Mouse (Mus musculus): Measurements from ENCODE around the gene Vwa3b. TPM values are rescaled to one million over a fixed set of nuclear protein-coding genes. Genes with fewer than 3 reads are reported as not detected.

Gene Vwa3b
- polyA plus RNA-seq, 1 experiment = 0.56 TPM

DNA sequence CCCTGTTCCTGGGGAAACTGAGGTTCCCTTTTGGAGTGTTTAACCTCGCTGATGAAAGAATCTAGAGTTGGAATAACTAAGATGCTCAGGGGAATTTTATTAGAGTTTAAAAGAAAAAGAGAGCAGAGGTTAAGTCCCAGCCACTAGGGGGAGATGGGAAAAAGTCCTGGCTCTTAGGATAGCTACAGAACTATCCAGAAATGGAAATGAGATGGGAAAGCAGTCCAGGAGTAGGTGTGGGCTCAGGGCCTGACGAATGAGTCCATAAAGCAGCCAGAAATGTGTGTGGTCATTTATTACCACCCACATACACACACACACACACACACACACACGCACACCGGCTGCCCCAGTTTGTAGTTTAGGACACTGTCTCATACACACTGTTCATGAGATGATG, 168.2 kb downstream of the Vwa3b start:
- Histone ChIP-seq H3K4me3 (replicated peaks; ENCODE audit: insufficient read depth, low read depth, low read length) (no peak overlapping the region), H3K4me1 (ENCODE audit: control insufficient read depth, insufficient read depth, low read length) (no peaks in the 10 kb centered on the region), H3K27ac (ENCODE audit: insufficient read depth, low read length) (no peak overlapping the region), H3K27me3 (ENCODE audit: control insufficient read depth, insufficient read depth, low read length) (no peaks in the 10 kb centered on the region)
- WGBS = 41% methylated on average over 4 of the region's 4 CpGs
- no peak for DNase-seq
- TF ChIP-seq CTCF (IDR thresholded peaks at IDR 0.05; ENCODE audit: borderline replicate concordance, insufficient read depth, low read depth, low read length) (no peak), POLR2A (IDR thresholded peaks at IDR 0.05; ENCODE audit: borderline replicate concordance, insufficient read depth, low read length) (no peak)

DNA sequence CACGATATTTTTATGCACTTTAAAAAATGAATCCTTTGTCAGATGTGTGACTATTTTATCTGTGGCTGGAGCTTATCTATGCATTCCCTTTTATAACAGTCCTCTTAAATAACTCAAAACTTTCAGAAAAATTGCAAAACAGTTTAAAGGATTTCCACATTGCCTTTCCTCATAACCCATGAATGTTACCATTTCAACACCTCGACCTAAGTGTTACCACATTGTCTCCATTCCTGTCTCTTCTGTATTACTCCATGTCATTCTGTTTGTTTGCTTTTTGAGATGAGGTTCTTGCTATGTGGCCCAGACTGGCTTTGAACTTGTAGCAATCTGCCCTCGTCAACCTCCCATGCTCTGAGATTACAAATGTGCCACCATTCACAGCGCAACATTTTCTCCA, 175.0 kb downstream of the Vwa3b start:
- Histone ChIP-seq H3K27me3 (ENCODE audit: control insufficient read depth, insufficient read depth, low read length) (no peaks in the 10 kb centered on the region), H3K4me3 (replicated peaks; ENCODE audit: insufficient read depth, low read depth, low read length) (no peak overlapping the region), H3K4me1 (ENCODE audit: control insufficient read depth, insufficient read depth, low read length) (no peaks in the 10 kb centered on the region), H3K27ac (ENCODE audit: insufficient read depth, low read length) (no peak overlapping the region)
- no peak for DNase-seq
- TF ChIP-seq CTCF (IDR thresholded peaks at IDR 0.05; ENCODE audit: borderline replicate concordance, insufficient read depth, low read depth, low read length) (no peak), POLR2A (IDR thresholded peaks at IDR 0.05; ENCODE audit: borderline replicate concordance, insufficient read depth, low read length) (no peak)
- WGBS = 94% methylated on average over 4 of the region's 4 CpGs

DNA sequence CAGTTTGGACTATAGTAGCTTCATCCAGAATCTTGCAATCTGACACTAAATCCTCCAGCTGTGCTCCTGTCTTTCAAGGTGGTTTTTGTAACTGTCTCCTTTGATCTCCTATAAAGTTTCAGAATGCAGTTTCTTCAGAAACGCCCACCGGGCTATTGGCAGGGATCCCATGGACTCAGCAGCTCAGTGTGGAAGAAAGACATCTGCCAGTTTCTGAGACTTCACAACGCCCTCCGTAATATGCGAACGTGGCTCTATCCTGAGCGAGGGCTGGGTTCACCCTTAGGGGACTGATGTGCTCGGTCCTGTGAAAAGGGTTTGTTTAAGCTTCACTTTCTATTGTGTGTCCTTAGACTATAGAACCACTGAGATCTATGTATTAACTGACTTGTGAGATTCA, 181.3 kb downstream of the Vwa3b start:
- WGBS = 39% methylated on average over 8 of the region's 8 CpGs
- TF ChIP-seq CTCF (IDR thresholded peaks at IDR 0.05; ENCODE audit: borderline replicate concordance, insufficient read depth, low read depth, low read length) = no peak
- no peak for TF ChIP-seq POLR2A (IDR thresholded peaks at IDR 0.05; ENCODE audit: borderline replicate concordance, insufficient read depth, low read length)
- H3K4me3 ChIP-seq (replicated peaks; ENCODE audit: insufficient read depth, low read depth, low read length) = no peak overlapping the region
- no peaks in the 10 kb centered on the region for H3K27me3 ChIP-seq (ENCODE audit: control insufficient read depth, insufficient read depth, low read length)
- no peaks in the 10 kb centered on the region for H3K4me1 ChIP-seq (ENCODE audit: control insufficient read depth, insufficient read depth, low read length)
- no peak for DNase-seq
- H3K27ac ChIP-seq (ENCODE audit: insufficient read depth, low read length) = no peak overlapping the region

DNA sequence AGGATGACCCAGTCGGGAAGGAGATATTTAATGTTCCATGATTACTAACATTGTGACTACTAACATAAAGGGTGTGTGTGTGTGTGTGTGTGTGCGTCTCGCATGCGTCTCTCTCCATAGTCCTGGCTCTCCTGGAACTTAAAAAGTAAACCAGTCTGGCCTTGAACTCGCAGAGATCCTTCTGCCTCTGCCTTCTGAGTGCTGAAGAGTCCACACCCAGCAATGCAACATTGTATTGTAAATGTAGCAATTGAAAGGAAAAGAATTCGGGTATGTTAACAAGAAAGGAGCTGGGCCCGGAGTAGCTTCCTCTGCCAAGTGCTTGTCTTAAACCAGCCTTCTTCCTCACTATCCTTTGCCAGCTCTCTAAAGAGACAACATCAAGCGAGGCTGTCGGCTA, 186.0 kb downstream of the Vwa3b start:
- no peak for DNase-seq
- WGBS = 89% methylated on average over 9 of the region's 9 CpGs
- Histone ChIP-seq H3K27ac (ENCODE audit: insufficient read depth, low read length) (no peak overlapping the region), H3K4me1 (ENCODE audit: control insufficient read depth, insufficient read depth, low read length) (no peaks in the 10 kb centered on the region; the same call in 1 of the 2 replicates), H3K27me3 (ENCODE audit: control insufficient read depth, insufficient read depth, low read length) (no peaks in the 10 kb centered on the region), H3K4me3 (replicated peaks; ENCODE audit: insufficient read depth, low read depth, low read length) (no peak overlapping the region)
- no peak for TF ChIP-seq CTCF (IDR thresholded peaks at IDR 0.05; ENCODE audit: borderline replicate concordance, insufficient read depth, low read depth, low read length)
- no peak for TF ChIP-seq POLR2A (IDR thresholded peaks at IDR 0.05; ENCODE audit: borderline replicate concordance, insufficient read depth, low read length)

DNA sequence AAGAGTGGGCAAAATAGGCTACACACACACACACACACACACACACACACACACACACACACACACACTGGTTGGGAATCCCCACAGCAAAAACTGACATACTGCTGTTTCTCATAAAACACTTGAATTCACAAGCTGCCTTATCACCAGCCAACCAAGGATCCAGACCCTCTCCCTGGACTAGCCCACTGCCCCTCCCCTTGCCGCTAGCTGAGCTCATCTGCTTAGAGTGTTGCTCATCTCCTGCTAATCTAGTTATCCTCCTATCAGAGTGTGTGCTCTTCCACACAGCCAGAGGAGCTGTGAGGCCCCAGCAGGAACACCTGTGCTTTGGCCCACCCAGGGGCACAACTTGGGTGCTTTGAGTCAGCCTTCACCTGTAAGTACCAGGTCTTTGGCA, 187.7 kb downstream of the Vwa3b start, which contains the start of gene Cnga3:
TSS of gene Cnga3 (plus strand) at position 291 of the 400 bp plus-strand sequence.
- TF ChIP-seq POLR2A (IDR thresholded peaks at IDR 0.05; ENCODE audit: borderline replicate concordance, insufficient read depth, low read length) (no peak), CTCF (IDR thresholded peaks at IDR 0.05; ENCODE audit: borderline replicate concordance, insufficient read depth, low read depth, low read length) (no peak)
- 69% methylated on average over 1 of the region's 1 CpGs for whole genome bisulfite sequencing
- H3K27me3 ChIP-seq (ENCODE audit: control insufficient read depth, insufficient read depth, low read length) = no peaks in the 10 kb centered on the region
- no peak within 1 kb of the TSS for H3K27ac ChIP-seq (ENCODE audit: insufficient read depth, low read length)
- DNase-seq = no peak
- no peak within 1 kb of the TSS for H3K4me3 ChIP-seq (replicated peaks; ENCODE audit: insufficient read depth, low read depth, low read length)
- no peaks in the 10 kb centered on the region; the same call in 1 of the 2 replicates for H3K4me1 ChIP-seq (ENCODE audit: control insufficient read depth, insufficient read depth, low read length)

DNA sequence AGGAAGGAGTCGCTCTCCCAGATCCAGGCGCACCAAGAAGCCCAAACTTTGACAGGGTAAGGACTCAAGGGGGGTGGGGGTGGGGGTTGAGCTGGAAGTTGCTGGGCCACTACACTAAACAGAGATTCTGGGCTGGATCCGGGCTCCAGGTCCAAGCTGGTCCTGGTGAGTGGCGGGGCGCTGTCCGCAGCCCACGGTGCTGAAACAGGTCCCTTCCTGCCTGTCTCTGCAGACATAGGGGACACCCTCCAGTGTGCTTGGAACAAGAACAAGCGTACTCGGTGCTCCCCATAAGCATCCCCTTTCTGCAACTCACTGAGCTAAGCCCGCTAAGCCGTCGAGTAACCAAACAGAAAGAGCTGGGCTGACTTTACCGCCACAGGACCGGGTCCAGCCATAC, 192.0 kb downstream of the Vwa3b start:
- 8% methylated on average over 14 of the region's 14 CpGs for WGBS
- Histone ChIP-seq H3K27me3 (ENCODE audit: control insufficient read depth, insufficient read depth, low read length) (no peaks in the 10 kb centered on the region), H3K4me1 (ENCODE audit: control insufficient read depth, insufficient read depth, low read length) (no peaks in the 10 kb centered on the region; the same call in 1 of the 2 replicates), H3K27ac (ENCODE audit: insufficient read depth, low read length) (no peak overlapping the region), H3K4me3 (replicated peaks; ENCODE audit: insufficient read depth, low read depth, low read length) (no peak overlapping the region)
- TF ChIP-seq POLR2A (IDR thresholded peaks at IDR 0.05; ENCODE audit: borderline replicate concordance, insufficient read depth, low read length) = no peak
- no peak for TF ChIP-seq CTCF (IDR thresholded peaks at IDR 0.05; ENCODE audit: borderline replicate concordance, insufficient read depth, low read depth, low read length)
- DNase-seq = no peak

DNA sequence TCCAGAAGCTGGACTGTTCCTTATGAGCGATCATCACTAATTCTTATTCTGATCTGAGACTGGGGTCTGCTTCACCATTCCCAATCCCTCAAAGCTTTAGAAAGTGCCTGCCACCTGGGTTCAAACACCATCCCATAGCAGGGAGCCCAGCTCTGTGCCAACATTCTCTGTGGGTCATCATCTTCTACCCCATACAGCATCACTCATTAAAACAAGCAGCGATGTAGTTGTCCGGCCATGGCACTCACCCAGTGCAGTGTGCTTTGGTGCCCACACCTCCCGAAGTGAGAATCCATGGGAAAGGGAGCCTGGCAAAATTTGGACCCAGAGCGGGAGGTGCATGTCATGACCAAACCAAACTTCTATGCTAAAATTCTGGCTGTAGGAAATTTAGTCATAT, 193.2 kb downstream of the Vwa3b start:
- H3K4me1 ChIP-seq (ENCODE audit: control insufficient read depth, insufficient read depth, low read length) = no peaks in the 10 kb centered on the region
- H3K27ac ChIP-seq (ENCODE audit: insufficient read depth, low read length) = no peak overlapping the region
- H3K4me3 ChIP-seq (replicated peaks; ENCODE audit: insufficient read depth, low read depth, low read length) = no peak overlapping the region
- no peak for DNase-seq
- WGBS = 37% methylated on average over 5 of the region's 5 CpGs
- no peaks in the 10 kb centered on the region for H3K27me3 ChIP-seq (ENCODE audit: control insufficient read depth, insufficient read depth, low read length)
- TF ChIP-seq POLR2A (IDR thresholded peaks at IDR 0.05; ENCODE audit: borderline replicate concordance, insufficient read depth, low read length) (no peak), CTCF (IDR thresholded peaks at IDR 0.05; ENCODE audit: borderline replicate concordance, insufficient read depth, low read depth, low read length) (no peak)

DNA sequence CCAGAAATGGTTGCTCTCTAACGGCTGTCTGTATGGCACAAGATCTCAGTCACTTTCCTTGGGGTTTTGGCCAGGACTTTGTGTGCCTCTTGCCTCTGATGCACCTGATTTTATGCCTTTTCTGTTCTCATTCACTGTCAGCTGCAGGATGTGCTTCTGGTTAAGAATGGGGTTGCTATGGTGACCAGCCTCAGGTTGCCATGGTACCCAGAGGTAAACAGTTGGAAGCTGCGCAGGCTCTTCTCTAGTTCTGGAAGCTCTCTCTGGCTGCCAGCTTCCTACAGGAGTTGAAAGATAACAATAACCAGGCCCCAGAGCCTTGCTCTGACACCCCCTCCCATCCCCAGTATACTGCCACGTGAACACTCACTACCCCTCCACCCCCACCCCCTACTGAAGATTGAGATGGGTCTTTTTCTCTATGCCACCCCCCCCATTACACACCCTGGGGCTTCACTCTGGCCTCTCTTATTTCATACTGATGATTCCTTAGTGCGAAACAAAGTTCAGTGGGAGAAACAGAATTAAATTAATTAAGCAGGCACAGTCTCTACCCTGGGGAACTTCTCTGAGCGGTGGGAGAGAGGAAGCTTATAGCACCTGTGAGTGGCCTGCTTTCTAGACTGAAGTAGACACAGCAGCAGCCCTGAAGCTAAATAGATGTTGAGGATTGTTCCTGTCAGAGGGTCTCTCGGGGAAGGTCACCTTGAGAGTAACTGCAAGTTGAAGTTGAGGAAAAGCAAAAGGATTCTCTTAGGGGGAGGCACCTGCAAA, 193.9 kb downstream of the Vwa3b start:
- Histone ChIP-seq H3K27me3 (ENCODE audit: control insufficient read depth, insufficient read depth, low read length) (no peaks in the 10 kb centered on the region), H3K4me3 (replicated peaks; ENCODE audit: insufficient read depth, low read depth, low read length) (no peak overlapping the region), H3K27ac (ENCODE audit: insufficient read depth, low read length) (no peak overlapping the region), H3K4me1 (ENCODE audit: control insufficient read depth, insufficient read depth, low read length) (no peaks in the 10 kb centered on the region)
- TF ChIP-seq POLR2A (IDR thresholded peaks at IDR 0.05; ENCODE audit: borderline replicate concordance, insufficient read depth, low read length) = no peak
- TF ChIP-seq CTCF (IDR thresholded peaks at IDR 0.05; ENCODE audit: borderline replicate concordance, insufficient read depth, low read depth, low read length) = no peak
- 41% methylated on average over 6 of the region's 6 CpGs for WGBS
- peak; percentile 13 to 18 for DNase-seq
